Mouse (Mus musculus) bone marrow, adult 2 months (tissue): Measurements from ENCODE around the gene Nhlh1.

ENCODE experiments used
- CTCF ChIP-seq: fragments of 200-500 bp; IDR thresholded peaks from 2 replicates; pipeline ENCODE4 v1.5.1; 2011; ENCODE audit warnings: low read length, control low read depth; ENCODE audit not compliant: control insufficient read depth, insufficient read depth
- POLR2A ChIP-seq: fragments of 200-500 bp; IDR thresholded peaks from 2 replicates; pipeline ENCODE4 v1.6.1; 2011; ENCODE audit warnings: low read depth, mild to moderate bottlenecking, control low read depth, low read length, borderline replicate concordance; ENCODE audit not compliant: control insufficient read depth

- TF ChIP-seq CTCF (no peak), POLR2A (no peak)
Observed at GRCm38 (mm10) chr1:172016031-172016430, 41.3 kb downstream of the Nhlh1 start.
